Mouse (Mus musculus) adrenal gland, postnatal 4 days (tissue): ENCODE results near the gene Avpi1. TPM values are rescaled to one million over a fixed set of nuclear protein-coding genes. Genes with fewer than 3 reads are reported as not detected.

Experiments
- DNase-seq, 2 experiments: peaks; one replicate each; pipeline ENCODE4 v3.0.0; 2021 to 2022; ENCODE audit warnings: low spot score in 2 of 2, mixed read lengths in 2 of 2
- long read RNA-seq, 2 experiments: library from polyadenylated mRNA; stranded (forward); transcript quantifications; one replicate each; pipeline ENCODE4 v2.0.0; 2021
- total RNA-seq, 2 experiments: library from RNA; stranded (reverse); gene quantifications; 2 replicates each; pipeline ENCODE4 v1.2.3; 2021

The Avpi1 gene
- total RNA-seq: 10 to 100 TPM; 15.1 to 15.3 TPM
- long read RNA-seq, experiment 1, transcript Avpi1-201 (3 exons, 1,044 nt): major isoform, 29 of 30 reads
- long read RNA-seq, experiment 1, partial matches to known transcripts: 1 of 30 reads
- long read RNA-seq, experiment 1, other reads (novel, unspliced or antisense): 0 of 30 reads
- long read RNA-seq, experiment 2, transcript Avpi1-201 (3 exons, 1,044 nt): major isoform, 17 of 17 reads
- long read RNA-seq, experiment 2, partial matches to known transcripts: 0 of 17 reads
- long read RNA-seq, experiment 2, other reads (novel, unspliced or antisense): 0 of 17 reads

GRCm38 (mm10) chr19:42128787-42129508 lies at the start of gene Avpi1:
Gene Avpi1 (minus strand): TSS chr19:42129059.
- DNase-seq: peak; percentile 83 to 94

- no peak for DNase-seq
Measured at GRCm38 (mm10) chr19:42177461-42177860, 48.6 kb upstream of the Avpi1 start.

GRCm38 (mm10) chr19:42176841-42177240 lies 48.0 kb upstream of the Avpi1 start:
- DNase-seq: no peak

DNA sequence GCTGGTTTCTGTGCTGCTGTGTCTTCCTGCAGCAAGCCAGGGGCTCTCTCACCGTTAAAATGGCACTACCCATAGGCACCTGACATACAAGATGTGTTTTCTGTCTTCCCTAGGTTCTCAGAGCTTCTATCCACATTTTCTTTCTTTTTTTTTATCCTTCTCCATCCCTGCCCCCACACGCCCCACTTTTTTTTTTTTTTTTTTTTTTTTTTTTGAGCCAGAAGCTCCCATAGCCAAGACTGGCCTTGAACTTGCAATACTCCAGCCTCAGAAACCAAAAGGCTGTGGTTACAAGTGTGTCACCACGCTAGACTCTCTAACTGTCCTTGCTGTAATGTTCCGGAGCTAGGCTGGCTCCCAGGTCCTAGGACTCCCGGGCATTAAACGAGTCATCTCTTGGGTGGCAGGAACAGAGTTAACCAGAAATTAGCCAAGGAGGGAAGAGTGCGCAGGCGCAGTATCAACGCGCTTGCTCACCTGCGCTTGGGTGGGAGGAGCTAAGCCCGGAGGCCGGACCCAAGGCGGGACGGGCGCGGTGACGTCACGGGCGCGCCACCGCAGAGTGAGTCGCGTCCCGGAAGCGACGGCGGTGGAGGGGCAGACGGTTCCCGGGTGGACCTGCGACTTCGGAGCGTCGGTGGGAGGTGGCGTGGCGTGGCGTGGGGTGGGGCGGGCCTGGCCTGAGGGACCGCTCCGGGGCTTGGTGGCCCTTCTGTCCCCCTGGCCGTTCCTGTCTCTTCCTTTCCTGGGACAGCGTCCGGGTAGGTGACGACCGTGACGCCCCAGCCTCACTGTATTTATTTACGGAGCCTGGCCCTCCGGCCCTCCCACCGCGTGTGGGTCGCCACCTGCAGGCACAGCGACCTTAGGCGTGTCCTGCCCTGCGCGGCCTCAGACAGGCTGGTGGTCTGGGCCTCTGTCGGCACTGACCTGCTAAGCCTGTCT lies 41.4 kb upstream of the Avpi1 start:
- DNase-seq: peak; percentile 78 to 79

- no peak for DNase-seq
Measured at GRCm38 (mm10) chr19:42169322-42169975, 40.6 kb upstream of the Avpi1 start.

DNA sequence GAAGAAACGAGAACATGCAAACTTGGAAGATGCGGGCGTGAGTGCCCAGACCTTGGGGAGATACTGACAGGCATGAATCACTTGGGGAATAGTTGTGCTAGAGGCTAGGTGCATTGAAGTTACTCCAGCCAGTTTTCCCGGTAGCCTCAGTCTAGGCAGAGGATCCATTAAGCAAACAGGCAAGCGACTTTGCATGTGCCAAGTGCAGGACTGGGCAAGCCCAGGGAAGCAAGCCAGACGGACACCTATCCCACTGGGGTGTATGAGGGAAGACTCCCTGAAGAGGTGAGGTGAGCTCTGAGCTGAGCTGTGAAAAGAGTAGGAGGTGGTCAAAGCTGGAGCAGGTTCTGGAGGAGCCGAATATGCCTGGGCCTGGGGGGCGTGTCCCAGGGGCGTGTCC lies 38.6 kb upstream of the Avpi1 start:
- no peak for DNase-seq

- no peak for DNase-seq
Measured at GRCm38 (mm10) chr19:42166766-42167165, 37.9 kb upstream of the Avpi1 start.

GRCm38 (mm10) chr19:42166130-42166529 lies 37.3 kb upstream of the Avpi1 start:
- peak; percentile 78 to 83 for DNase-seq

- no peak for DNase-seq
Measured at GRCm38 (mm10) chr19:42164188-42164587, 35.3 kb upstream of the Avpi1 start.

GRCm38 (mm10) chr19:42163764-42164163 lies 34.9 kb upstream of the Avpi1 start, which contains the start of gene Zfyve27:
Gene Zfyve27 (plus strand): TSS chr19:42163951.
- DNase-seq: no peak

DNA sequence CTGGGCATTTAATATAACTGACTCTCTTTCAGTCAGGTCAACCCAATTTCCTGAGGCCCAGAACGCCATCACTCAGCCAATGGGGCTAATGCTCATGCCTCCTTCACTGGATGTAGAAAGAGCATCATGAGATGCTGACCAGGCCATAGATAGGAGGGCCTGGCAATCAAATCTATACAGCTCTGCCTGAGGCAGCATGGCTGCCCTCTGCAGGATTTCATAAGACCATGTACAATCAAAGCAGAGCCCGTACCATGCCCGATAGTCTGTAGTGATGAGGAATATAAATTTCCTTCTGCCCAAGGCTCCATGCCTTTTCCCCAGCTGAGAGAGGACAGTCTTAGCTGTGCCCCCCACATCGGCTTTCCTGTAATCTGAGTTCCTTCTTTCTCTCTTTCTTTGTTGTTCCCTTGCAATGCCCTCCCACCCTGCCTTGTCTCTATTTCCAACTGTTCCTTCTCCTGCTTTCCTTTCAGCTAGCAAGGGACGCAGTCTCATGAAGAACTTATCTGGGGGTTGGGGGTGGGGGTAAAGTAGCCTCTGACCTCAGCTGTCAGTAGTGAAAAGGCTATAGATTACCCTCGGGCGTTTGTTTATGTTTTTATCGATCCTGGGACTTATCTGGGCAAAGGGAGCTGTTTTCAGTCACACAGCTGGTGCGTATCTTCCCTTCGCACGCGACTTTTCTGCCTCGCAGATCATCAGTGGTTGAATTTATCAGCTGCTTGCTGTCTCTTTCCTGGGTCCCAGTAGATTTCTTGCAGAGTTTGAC lies 29.6 kb upstream of the Avpi1 start:
- DNase-seq: no peak

DNA sequence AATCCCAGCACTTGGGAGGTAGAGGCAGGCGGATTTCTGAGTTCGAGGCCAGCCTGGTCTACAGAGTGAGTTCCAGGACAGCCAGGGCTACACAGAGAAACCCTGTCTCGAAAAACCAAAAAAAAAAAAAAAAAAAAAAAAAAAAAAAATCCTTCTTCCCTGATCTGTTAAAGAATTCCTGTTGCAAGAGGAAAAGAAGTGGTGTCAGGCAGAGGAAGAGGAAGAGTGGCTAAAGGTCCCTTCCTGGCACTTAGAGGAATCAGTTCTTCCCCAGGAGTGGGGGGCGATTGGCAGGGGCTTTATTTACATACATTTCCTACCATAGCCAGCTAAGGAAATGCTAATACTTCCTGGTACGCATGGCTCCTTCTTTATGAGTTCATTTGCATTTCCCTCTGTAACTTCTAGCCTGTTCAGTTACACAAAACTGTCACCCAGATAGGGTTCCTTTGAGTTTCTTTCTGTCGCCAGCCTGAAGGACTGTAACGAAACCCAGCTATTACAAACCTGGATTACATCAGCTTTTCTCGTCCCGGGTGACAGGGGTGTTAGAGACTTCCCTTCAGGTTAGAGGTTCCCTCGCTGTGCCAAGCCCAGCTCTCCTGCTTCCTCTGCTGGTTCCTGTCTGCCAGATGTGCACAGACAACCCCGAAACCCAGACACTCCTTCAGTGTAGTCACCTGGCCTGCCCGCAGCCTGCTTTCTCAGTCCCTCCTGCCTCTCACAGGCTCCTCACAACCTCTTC lies 28.8 kb upstream of the Avpi1 start:
- no peak for DNase-seq

GRCm38 (mm10) chr19:42151990-42152389 lies 23.1 kb upstream of the Avpi1 start:
- DNase-seq: peak; percentile 66 to 73

GRCm38 (mm10) chr19:42148569-42148860 lies 19.7 kb upstream of the Avpi1 start:
- no peak for DNase-seq

DNA sequence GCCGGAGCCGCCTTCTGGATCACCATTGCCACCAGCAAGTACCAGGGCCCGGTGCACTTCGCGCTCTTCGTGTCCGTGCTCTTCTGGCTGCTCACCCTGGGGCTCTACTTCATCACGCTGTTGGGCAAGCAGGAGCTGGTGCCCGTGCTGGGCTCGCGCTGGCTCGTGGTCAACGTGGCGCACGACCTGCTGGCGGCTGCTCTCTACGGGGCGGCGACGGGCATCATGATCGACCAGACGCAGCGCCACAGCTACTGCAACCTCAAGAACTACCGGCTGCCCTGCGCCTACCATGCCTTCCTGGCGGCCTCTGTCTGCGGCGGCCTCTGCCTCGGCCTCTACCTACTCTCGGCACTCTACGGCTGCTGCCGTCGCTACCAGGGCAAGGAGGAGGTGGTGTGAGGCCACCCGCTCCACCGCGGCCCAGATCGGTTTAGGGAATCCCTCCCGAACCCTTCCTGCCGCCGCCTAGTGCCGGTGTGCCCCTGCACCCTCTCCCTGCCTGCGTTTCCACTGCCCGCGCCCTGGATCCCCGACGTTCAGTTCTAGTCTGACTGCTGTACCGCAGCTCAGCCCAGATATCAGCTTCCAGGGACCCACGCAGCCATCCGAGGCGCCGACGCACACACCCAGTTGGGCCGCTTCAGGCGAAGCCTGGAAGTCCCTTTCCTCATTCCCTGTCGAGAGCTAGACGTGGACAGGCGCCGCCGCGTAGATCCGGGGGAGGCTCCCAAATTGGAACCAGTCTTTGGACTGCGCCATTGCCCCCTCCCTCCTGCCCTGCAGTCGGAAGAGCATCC lies 19.1 kb upstream of the Avpi1 start:
- peak; percentile 27 to 39 for DNase-seq

DNA sequence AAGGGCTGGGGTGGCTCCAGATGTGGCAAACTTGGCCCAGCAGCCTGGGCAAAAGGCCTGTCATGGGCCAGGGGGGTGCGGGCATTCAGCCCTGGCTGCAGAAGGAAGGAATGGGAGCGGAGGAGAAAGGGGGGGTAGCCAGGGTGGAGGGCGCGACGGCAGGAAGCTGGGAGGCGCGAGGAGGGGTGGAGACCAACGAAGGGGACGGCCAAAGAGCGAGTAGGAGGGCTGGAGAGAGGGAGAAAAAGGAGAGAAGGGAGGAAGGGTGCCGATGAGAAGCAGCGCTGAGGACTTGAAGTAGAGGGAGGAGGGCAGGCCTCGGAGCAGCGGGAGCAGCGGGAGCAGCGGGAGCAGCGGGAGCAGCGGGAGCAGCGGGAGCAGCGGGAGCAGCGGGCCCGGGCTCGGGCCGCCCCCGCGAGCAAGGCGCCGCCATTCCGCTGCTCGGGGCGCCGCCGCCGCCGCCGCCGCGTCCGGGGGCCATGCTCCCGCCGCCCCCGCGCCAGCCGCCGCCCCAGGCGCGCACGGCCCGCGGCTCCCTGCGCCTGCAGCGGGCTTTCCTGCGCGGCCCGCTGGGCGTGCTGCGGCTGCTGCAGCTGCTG lies 18.4 kb upstream of the Avpi1 start, which contains the start of gene Marveld1:
Gene Marveld1 (plus strand): TSS at position 231 of the 599 bp plus-strand sequence.
- peak; percentile 30 to 65 for DNase-seq

DNA sequence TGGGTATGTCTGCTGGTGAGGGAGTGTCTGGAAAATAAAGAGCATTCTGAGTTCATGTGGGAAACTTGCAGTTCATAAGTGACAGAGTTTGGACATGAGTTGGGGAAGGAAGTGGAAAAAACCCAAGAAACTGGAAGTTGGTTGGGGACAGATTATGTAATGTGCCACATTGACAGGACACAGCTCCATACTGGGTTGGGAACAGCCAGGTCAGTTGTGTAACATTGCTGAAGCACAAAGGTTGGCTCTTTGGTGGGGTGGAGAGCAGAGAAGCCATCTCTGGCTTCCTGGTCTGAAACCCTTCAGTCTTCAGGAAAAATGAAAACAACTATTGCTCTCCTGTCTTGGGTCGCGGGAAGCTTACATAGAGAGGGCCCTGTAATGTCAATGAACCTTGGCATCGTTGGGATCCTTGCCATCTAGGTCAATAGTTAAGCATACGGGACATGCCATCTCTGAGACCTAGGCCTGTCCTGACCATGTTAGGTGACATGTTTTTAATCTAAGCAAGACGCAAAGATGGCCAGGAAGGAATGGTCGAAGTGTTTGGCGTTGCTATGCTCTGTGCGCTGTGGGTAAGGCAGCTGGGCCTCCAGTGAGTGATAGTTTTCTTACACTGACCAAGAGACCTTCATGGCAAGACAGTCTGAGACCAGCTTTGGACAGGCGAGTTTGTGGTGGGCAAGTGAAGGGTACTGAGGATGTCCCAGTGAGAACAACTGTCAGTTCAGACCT lies 17.6 kb upstream of the Avpi1 start:
- no peak for DNase-seq

- DNase-seq: no peak
Measured at GRCm38 (mm10) chr19:42145731-42146130, 16.9 kb upstream of the Avpi1 start.
